Mouse (Mus musculus) liver, postnatal 0 days (tissue): ENCODE measurements around the gene Nrp2. TPM values are rescaled to one million over a fixed set of nuclear protein-coding genes. Genes with fewer than 3 reads are reported as not detected.

Experiments
- ATAC-seq: fragments of 200-750 bp; cut with Nextera tagmentation; 2 replicates; pipeline ENCODE4 v1.8.0; 2017; ENCODE audit warnings: mild to moderate bottlenecking, moderate library complexity
- DNase-seq: peaks from one replicate; pipeline ENCODE4 v3.0.0-alpha.2; 2016
- H3K27ac ChIP-seq: fragments of 300-500 bp; sonication (generic); 2 replicates; pipeline ENCODE4 v1.5.1; 2014; ENCODE audit warnings: antibody characterized with exemption, moderate library complexity, mild to moderate bottlenecking, low read depth
- H3K27me3 ChIP-seq: fragments of 300-500 bp; sonication (generic); 2 replicates; pipeline ENCODE4 v1.6.1; 2014; ENCODE audit warnings: low read length, control low read depth, mixed read lengths; ENCODE audit not compliant: insufficient read depth
- H3K36me3 ChIP-seq: fragments of 300-500 bp; sonication (generic); replicated peaks from 2 replicates; pipeline ENCODE4 v1.6.1; 2014; ENCODE audit warnings: mild to moderate bottlenecking, control low read depth, low read length, moderate library complexity, mixed read lengths; ENCODE audit not compliant: insufficient read depth
- H3K4me1 ChIP-seq: fragments of 300-500 bp; sonication (generic); 2 replicates; pipeline ENCODE4 v1.6.1; 2014; ENCODE audit warnings: antibody characterized with exemption, mild to moderate bottlenecking, control low read depth; ENCODE audit not compliant: insufficient read depth
- H3K4me2 ChIP-seq: fragments of 300-500 bp; sonication (generic); 2 replicates; pipeline ENCODE4 v1.6.1; 2014; ENCODE audit warnings: low read depth, mild to moderate bottlenecking, low read length, moderate library complexity, mixed read lengths
- H3K4me3 ChIP-seq: fragments of 300-500 bp; sonication (generic); 2 replicates; pipeline ENCODE4 v1.5.1; 2014; ENCODE audit warnings: low read depth, low read length
- H3K9ac ChIP-seq: fragments of 300-500 bp; sonication (generic); replicated peaks from 2 replicates; pipeline ENCODE4 v1.6.1; 2014; ENCODE audit warnings: mild to moderate bottlenecking, moderate library complexity
- H3K9me3 ChIP-seq: fragments of 300-500 bp; sonication (generic); 2 replicates; pipeline ENCODE4 v1.6.1; 2016; ENCODE audit warnings: mild to moderate bottlenecking, control low read depth, low read length, mixed read lengths
- CTCF ChIP-seq: sonication (generic); IDR thresholded peaks from 2 replicates; pipeline ENCODE4 v1.5.1; 2016; ENCODE audit warnings: antibody characterized with exemption, low read depth
- EP300 ChIP-seq: IDR thresholded peaks from 2 replicates; pipeline ENCODE4 v1.6.1; 2016; ENCODE audit warnings: antibody characterized with exemption, low read depth, mild to moderate bottlenecking
- WGBS: fragments of 180-500 bp; shearing (Covaris S2); extraction: QIAGEN DNeasy Blood & Tissue Kit; methylation state at CpG from one replicate; pipeline ENCODE4 v1.1.7; 2014; ENCODE audit not compliant: insufficient replicate concordance; 5-methylcytosine and 5-hydroxymethylcytosine counted together
- polyA plus RNA-seq: library from polyadenylated mRNA; unstranded; fragments of >200 nt; fragmentation: Nextera tagmentation; extraction: Ambion mirVana; gene quantifications from 2 replicates; pipeline ENCODE4 v1.2.1, GENCODE M21; 2015

The Nrp2 gene
- polyA plus RNA-seq, 1 experiment from 2014 or later = 0.96 TPM

DNA sequence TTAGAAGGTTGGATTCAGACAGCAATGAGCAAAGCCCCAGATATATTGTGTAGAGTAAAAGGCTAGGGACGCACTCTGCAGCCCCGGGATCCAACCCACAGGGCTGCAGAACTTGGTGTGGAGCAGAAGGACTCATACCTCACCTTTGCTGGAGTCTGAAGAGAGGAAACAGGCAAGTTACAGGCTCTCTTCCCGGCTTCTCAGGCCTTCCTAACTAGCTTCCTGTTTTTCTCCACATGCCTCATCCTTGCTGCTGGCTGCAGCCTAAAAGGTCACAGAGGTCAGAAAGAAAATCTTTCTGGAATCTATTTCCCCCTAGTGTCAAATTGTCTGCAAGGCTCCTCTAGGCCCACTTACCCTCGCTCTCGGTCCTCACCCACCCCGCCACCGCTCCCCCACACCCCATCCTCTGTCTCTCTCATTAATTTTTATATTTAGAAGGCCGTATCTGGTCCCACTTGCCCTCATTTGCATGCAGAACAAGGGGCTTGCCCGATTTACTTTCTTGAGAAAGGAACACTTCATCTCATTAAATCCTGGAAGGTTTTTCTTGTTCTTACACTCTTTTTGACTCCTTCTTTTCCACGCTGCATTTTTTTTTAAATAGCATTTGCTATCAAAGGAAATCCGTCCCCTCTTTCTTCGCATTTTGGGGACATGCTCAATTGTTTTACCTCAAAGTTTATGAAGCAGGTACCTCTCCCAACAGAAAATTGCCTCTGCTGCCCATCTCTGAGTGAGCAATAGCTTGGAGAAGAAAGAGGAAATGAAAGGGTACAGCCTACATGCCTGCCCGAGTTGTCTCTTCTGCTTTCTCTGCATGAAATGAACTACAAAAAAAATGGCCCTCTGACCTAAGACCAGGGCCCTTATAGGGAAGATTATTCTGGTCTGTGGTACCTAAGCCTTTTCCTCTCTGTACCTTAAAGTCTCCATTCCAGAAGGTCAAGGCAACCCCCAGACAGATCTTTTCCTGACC is 17.9 kb downstream of the Nrp2 start:
- no peak for ATAC-seq
- Histone ChIP-seq H3K27me3 (no peaks in the 10 kb centered on the region), H3K9ac (no peak overlapping the region), H3K27ac (peak overlapping the region; percentile 55), H3K9me3 (no peaks in the 10 kb centered on the region), H3K4me2 (no peak overlapping the region), H3K4me3 (no peak overlapping the region), H3K4me1 (peaks cover 19% of the 10 kb centered on the region), H3K36me3 (no peaks in the 10 kb centered on the region)
- no peak for DNase-seq
- no peak for TF ChIP-seq EP300
- TF ChIP-seq CTCF = no peak
- WGBS = 60% methylated on average over 13 of the region's 13 CpGs

DNA sequence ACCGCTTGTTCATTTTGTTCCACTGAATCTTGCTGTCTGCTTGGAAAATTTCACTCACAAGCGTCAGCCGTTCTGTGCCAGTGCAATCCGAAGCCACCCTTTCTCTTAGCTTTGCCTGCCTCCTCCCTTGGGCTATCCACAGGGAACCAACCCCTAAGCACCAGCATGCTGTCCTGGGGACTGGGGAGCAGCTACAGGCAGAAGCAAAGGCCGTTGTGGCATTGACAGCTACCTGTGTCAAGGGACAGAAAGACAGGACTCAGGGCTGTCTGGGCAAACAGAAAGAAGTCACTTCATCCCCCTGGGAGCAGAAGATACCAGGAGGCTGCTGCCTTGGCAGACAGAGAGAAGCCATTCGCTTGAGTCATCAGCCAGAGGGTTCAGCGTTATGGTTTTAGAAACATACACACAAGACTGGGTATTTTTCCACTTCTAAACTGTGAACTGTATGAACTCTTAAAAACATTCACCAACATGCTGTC is 18.7 kb downstream of the Nrp2 start:
- 69% methylated on average over 7 of the region's 7 CpGs for WGBS

DNA sequence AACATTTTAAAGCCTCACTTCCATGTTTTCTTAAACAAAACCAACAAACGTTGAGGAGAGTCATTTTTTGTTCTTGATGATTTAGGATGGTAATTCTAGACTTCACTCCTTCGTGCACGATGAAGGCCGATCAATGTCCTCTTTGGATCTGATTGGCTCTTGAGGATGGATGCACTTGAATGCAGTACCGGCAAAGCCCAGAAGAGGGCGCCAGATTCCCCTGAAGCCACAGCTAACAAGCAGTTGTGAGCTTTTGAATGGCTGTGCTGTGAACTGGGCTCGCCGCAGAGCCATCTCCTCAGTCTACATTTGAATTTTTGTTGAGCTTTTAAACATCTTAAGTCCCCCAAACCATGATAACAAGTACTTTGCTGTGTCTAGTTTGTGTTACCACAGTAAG is 19.4 kb downstream of the Nrp2 start:
- no peak overlapping the region for H3K27ac ChIP-seq
- H3K4me1 ChIP-seq = peaks cover 19% of the 10 kb centered on the region
- TF ChIP-seq CTCF (peak; percentile 84), EP300 (no peak)
- ATAC-seq (no peak), DNase-seq (peak; percentile 68)
- no peaks in the 10 kb centered on the region for H3K27me3 ChIP-seq
- WGBS = 68% methylated on average over 8 of the region's 8 CpGs
- no peaks in the 10 kb centered on the region for H3K9me3 ChIP-seq
- H3K9ac ChIP-seq = no peak overlapping the region
- H3K36me3 ChIP-seq = no peaks in the 10 kb centered on the region
- H3K4me2 ChIP-seq = no peak overlapping the region
- no peak overlapping the region for H3K4me3 ChIP-seq

More for the DNA sequence above, 18.7 kb downstream of the Nrp2 start:
- Histone ChIP-seq H3K9me3 (no peaks in the 10 kb centered on the region), H3K4me1 (peaks cover 19% of the 10 kb centered on the region), H3K36me3 (no peaks in the 10 kb centered on the region), H3K9ac (no peak overlapping the region), H3K4me3 (no peak overlapping the region), H3K27me3 (no peaks in the 10 kb centered on the region), H3K27ac (peak overlapping the region; percentile 23; the same call in 1 of the 2 replicates), H3K4me2 (no peak overlapping the region)
- DNase-seq (no peak), ATAC-seq (no peak)
- TF ChIP-seq CTCF = no peak
- TF ChIP-seq EP300 = no peak

DNA sequence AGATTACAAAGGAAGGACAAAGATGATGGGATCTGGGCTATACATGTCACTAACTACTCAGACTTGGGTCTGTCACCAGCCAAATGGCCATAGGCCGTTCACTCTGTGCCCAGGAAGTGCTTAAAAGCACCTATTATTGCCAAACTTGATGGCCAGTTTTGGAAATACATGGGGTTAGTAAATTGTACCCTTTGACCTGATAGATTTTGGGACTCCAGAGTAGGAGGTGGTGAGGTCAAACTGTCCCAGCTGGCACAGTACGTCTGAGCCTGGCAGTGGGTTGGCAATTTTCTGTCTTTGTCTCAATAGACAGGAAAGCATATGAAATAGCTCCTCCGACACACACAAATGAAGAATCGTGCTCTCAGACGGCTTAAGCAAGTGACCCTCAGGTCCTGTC is 20.8 kb downstream of the Nrp2 start:
- H3K9me3 ChIP-seq = no peaks in the 10 kb centered on the region
- 71% methylated on average over 5 of the region's 5 CpGs for WGBS
- no peaks in the 10 kb centered on the region for H3K27me3 ChIP-seq
- no peak for ATAC-seq
- peak overlapping the region; percentile 52; the same call in 1 of the 2 replicates for H3K27ac ChIP-seq
- no peak overlapping the region for H3K4me3 ChIP-seq
- H3K4me1 ChIP-seq = peaks cover 19% of the 10 kb centered on the region
- DNase-seq = no peak
- H3K4me2 ChIP-seq = no peak overlapping the region
- H3K36me3 ChIP-seq = no peaks in the 10 kb centered on the region
- TF ChIP-seq CTCF (no peak), EP300 (no peak)
- no peak overlapping the region for H3K9ac ChIP-seq

DNA sequence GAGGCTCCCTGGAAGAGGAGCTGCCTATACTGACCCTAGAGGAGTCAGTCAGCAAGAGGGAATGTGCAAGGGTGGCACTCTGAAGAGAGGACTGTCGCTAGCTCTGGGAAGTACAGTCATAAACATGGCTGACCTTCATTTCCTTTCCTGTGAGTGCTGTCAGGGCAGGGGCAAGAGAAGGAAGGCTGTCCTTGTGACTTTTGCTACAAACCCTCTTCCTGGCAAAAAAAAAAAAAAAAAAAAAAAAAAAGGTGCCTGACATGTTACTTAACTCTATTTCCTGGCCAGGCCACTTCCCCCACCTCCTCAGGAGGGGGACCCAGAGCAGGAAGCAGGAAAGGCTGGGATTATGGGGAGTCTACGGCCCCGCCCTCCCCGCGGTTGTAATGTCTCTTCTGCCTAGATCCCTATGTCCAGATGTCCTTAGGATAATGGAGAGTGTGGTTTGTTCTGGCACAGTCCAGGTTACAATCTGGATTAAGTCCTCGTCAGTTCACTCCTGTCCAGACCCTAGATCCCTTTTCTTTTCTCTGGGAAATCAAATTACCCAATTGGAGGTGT is 21.5 kb downstream of the Nrp2 start:
- 42% methylated on average over 6 of the region's 6 CpGs for WGBS
- H3K4me3 ChIP-seq = no peak overlapping the region
- H3K27ac ChIP-seq = peak overlapping the region; percentile 69
- H3K36me3 ChIP-seq = no peaks in the 10 kb centered on the region
- no peaks in the 10 kb centered on the region for H3K9me3 ChIP-seq
- H3K9ac ChIP-seq = no peak overlapping the region
- 0 out of 2 replicates have a peak overlapping the region, but pooled peaks have one; percentile 8 for H3K4me2 ChIP-seq
- TF ChIP-seq EP300 (peak; percentile 49), CTCF (no peak)
- H3K4me1 ChIP-seq = peaks cover 19% of the 10 kb centered on the region
- no peaks in the 10 kb centered on the region for H3K27me3 ChIP-seq
- peak; percentile 55 for ATAC-seq
- no peak for DNase-seq

DNA sequence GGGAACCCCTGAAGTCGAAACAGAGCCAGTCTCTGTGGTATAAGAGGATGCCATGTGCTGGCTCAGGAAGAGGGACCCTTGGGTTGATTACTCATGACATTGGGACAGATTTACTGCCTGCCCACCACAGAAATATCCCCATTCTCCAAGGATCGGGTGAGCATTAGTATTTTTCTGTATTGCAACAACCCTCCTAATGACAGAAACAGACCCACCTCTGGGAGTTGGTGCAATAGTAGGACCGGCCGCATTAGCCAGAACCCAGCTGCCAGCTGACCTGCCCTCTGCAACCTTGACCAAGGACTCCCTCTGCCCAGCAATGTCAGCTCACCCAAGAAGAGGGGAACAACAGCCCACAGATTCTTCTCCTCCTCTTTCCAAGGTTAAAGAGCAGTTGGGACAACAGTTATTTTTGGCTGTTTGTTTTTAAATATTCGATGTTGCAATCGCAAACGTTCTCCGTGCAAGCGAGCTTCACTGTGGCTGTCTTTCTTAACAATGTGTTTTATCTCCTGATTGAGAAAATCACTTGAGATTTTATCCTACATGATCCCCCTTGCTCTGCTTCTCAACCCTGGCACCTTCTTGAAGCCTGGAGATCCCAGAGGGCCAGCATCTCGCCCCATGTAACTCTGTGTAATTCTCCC is 22.1 kb downstream of the Nrp2 start:
- Histone ChIP-seq H3K36me3 (no peaks in the 10 kb centered on the region), H3K4me3 (no peak overlapping the region), H3K27ac (peak overlapping the region; percentile 69), H3K9me3 (no peaks in the 10 kb centered on the region), H3K27me3 (no peaks in the 10 kb centered on the region), H3K4me2 (peak overlapping the region; percentile 8; the same call in 1 of the 2 replicates), H3K9ac (no peak overlapping the region), H3K4me1 (peaks cover 19% of the 10 kb centered on the region)
- 41% methylated on average over 10 of the region's 10 CpGs for WGBS
- ATAC-seq = peak; percentile 47
- DNase-seq = no peak
- TF ChIP-seq CTCF = no peak
- TF ChIP-seq EP300 = no peak
